Mouse (Mus musculus) heart, embryonic 15.5 days (tissue): ENCODE data around the gene Pln. TPM values are rescaled to one million over a fixed set of nuclear protein-coding genes. Genes with fewer than 3 reads are reported as not detected.

ENCODE experiments used
- ATAC-seq: fragments of 200-750 bp; cut with Nextera tagmentation; replicated peaks from 2 replicates; pipeline ENCODE4 v1.8.0; 2017; ENCODE audit warnings: low read depth, moderate TSS enrichment; ENCODE audit not compliant: insufficient number of reproducible peaks, insufficient read depth, low FRiP score
- H3K27ac ChIP-seq: fragments of 300-500 bp; sonication (generic); 2 replicates; pipeline ENCODE4 v1.5.1; 2015; ENCODE audit warnings: mild to moderate bottlenecking, inconsistent platforms
- H3K27me3 ChIP-seq: fragments of 300-500 bp; sonication (generic); 2 replicates; pipeline ENCODE4 v1.6.1; 2015; ENCODE audit warnings: inconsistent platforms
- H3K36me3 ChIP-seq: fragments of 300-500 bp; sonication (generic); 2 replicates; pipeline ENCODE4 v1.6.1; 2015; ENCODE audit warnings: mild to moderate bottlenecking, inconsistent platforms
- H3K4me1 ChIP-seq: fragments of 300-500 bp; sonication (generic); replicated peaks from 2 replicates; pipeline ENCODE4 v1.6.1; 2015; ENCODE audit warnings: inconsistent platforms
- H3K4me2 ChIP-seq: fragments of 300-500 bp; sonication (generic); 2 replicates; pipeline ENCODE4 v1.6.1; 2015; ENCODE audit warnings: inconsistent platforms, mild to moderate bottlenecking, moderate library complexity
- H3K4me3 ChIP-seq: fragments of 300-500 bp; sonication (generic); 2 replicates; pipeline ENCODE4 v1.5.1; 2015; ENCODE audit warnings: mild to moderate bottlenecking, inconsistent platforms
- H3K9ac ChIP-seq: fragments of 300-500 bp; sonication (generic); 2 replicates; pipeline ENCODE4 v1.6.1; 2015; ENCODE audit warnings: mild to moderate bottlenecking, inconsistent platforms
- H3K9me3 ChIP-seq: fragments of 300-500 bp; sonication (generic); replicated peaks from 2 replicates; pipeline ENCODE4 v1.6.1; 2016; ENCODE audit warnings: inconsistent platforms
- WGBS: fragments of 180-500 bp; shearing (Covaris S2); methylation state at CpG from one replicate; pipeline ENCODE4 v1.1.7; 2015; ENCODE audit warnings: mixed read lengths; 5-methylcytosine and 5-hydroxymethylcytosine counted together
- polyA plus RNA-seq: library from polyadenylated mRNA; unstranded; fragments of >200 nt; fragmentation: Nextera tagmentation; extraction: Ambion mirVana; gene quantifications from 2 replicates; pipeline ENCODE4 v1.2.1, GENCODE M21; 2015

Pln gene
- polyA plus RNA-seq, 1 experiment from 2014 or later = 1,187 TPM

DNA sequence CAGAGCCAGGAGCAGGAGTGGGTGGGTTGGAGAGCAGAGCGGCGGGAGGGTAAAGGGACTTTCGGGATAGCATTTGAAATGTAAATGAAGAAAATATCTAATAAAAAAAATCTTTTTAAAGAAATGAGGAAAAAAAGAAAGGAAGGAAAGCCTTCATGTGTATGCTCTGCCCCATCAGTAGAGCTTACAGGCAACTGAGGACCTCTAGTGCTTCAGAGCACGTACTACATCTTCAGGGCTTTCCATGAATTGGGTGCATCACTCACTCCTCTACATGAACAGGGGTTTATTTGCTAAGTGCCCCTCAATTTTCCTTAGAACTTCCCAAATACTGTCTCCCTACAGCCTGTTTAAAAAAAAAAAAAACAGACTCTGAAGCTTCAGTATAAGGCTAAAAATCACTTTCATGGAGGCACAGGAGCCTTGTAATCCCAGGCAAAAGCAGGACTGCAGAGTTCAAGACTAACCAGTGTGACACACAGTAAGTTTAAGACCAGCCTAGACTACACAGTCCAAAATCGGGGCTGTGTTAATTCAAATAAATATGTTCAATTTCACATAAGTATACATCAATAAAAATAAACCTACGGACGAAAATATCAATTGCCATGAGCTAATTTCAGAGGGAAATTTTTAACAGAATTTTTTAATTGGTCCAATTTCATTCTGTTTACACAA, 4.0 kb downstream of the Pln start:
- H3K27me3 ChIP-seq = no peaks in the 10 kb centered on the region
- H3K4me1 ChIP-seq = peaks cover 6% of the 10 kb centered on the region
- peak overlapping the region; percentile 57 for H3K4me2 ChIP-seq
- no peak for ATAC-seq
- H3K9me3 ChIP-seq = no peaks in the 10 kb centered on the region
- H3K9ac ChIP-seq = peak overlapping the region; percentile 55
- peaks cover 9% of the 10 kb centered on the region; the same call in 1 of the 2 replicates for H3K36me3 ChIP-seq
- H3K4me3 ChIP-seq = peak overlapping the region; percentile 44
- peak overlapping the region; percentile 83 for H3K27ac ChIP-seq
- WGBS = 52% methylated on average over 7 of the region's 7 CpGs

DNA sequence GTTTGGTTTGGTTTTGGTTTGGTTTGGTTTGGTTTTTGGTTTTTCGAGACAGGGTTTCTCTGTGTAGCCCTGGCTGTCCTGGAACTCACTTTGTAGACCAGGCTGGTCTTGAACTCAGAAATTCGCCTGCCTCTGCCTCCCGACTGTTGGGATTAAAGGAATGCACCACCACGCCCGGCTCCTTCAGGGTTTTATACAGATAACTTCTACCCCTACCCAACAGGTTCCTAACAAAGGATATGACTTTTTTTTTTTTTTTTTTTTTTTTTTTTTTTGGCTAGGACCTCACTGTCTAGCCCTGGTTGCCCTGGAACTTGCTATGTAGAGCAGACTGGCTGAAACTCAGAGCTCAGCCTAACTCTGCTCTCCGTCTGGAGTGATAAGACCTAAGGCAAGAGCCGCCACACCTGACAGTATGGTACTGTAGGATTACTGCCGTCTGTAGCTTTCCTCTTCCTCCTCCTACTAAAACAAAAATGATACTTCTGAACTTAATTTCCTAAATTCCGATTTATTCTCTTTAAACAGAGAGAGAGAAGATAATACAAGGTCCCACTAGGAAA, 4.8 kb downstream of the Pln start:
- Histone ChIP-seq H3K4me1 (peaks cover 6% of the 10 kb centered on the region; the same call in 1 of the 2 replicates), H3K27me3 (no peaks in the 10 kb centered on the region), H3K4me2 (peak overlapping the region; percentile 57), H3K36me3 (peaks cover 9% of the 10 kb centered on the region; the same call in 1 of the 2 replicates), H3K9me3 (no peaks in the 10 kb centered on the region), H3K9ac (peak overlapping the region; percentile 55), H3K27ac (peak overlapping the region; percentile 83), H3K4me3 (peak overlapping the region; percentile 44)
- no peak for ATAC-seq
- 59% methylated on average over 9 of the region's 9 CpGs for WGBS

DNA sequence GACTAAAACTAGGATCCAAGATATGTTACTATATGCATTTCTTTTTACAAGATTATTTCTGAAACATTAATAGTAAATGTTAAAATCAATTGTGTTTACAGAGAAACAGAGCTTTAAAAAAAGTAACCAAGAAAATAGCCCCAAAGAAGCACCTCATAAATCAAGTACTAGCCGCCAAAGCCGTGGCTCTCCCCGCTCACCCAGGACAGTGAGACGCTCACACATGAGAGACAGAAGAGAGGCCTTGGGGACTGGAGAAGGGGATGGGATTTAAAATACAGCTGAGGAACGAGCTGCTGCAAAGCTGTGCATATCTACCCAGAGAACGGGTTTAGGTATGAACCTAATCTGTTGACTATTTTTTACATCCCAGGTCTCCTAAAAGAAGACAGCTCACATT, 5.9 kb downstream of the Pln start:
- Histone ChIP-seq H3K9me3 (no peaks in the 10 kb centered on the region), H3K4me1 (peaks cover 7% of the 10 kb centered on the region; the same call in 1 of the 2 replicates), H3K27ac (peak overlapping the region; percentile 83), H3K4me3 (peak overlapping the region; percentile 40), H3K9ac (peak overlapping the region; percentile 56), H3K27me3 (no peaks in the 10 kb centered on the region), H3K4me2 (peak overlapping the region; percentile 57), H3K36me3 (peaks cover 13% of the 10 kb centered on the region)
- WGBS = 33% methylated on average over 6 of the region's 6 CpGs
- ATAC-seq = no peak

DNA sequence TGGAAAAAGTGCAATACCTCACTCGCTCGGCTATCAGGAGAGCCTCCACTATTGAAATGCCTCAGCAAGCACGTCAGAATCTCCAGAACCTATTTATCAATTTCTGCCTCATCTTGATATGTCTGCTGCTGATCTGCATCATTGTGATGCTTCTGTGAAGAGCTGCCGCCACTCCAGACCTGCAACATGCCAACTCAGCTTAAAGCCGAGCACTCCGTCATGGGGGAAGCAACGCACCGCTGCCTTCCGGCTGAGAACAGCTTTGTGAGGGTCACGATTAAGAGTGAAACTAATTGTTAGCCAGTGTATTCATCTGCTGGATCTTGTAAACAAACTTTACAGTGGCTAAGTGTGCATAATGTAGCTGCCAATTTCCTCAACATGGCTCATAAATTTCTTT, 6.4 kb downstream of the Pln start:
- 35% methylated on average over 10 of the region's 10 CpGs for WGBS
- no peaks in the 10 kb centered on the region for H3K9me3 ChIP-seq
- peak overlapping the region; percentile 57 for H3K4me2 ChIP-seq
- no peaks in the 10 kb centered on the region for H3K27me3 ChIP-seq
- peaks cover 9% of the 10 kb centered on the region; the same call in 1 of the 2 replicates for H3K4me1 ChIP-seq
- H3K27ac ChIP-seq = peak overlapping the region; percentile 83
- H3K36me3 ChIP-seq = peaks cover 18% of the 10 kb centered on the region
- H3K4me3 ChIP-seq = peak overlapping the region; percentile 40
- peak overlapping the region; percentile 56 for H3K9ac ChIP-seq
- ATAC-seq = no peak

DNA sequence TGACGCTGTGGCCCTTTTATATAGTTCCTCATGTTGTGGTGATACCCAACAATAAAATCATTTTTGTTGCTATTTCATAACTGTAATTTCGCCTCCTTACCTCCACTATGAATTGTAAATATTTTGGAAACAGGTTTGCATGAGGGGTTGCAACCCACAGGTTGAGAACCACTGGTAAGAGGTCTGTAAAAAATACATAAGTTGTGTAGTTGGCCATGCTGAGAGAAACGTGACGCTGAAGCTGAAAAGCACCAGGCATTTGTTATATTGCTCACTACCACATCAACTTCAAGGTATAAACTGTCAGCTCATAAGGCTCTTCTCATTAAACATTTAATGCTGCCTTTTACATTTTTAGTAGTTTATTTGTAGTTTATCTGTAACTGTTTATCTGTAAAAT, 8.0 kb downstream of the Pln start:
- WGBS = 69% methylated on average over 4 of the region's 4 CpGs
- Histone ChIP-seq H3K27ac (peak overlapping the region; percentile 24), H3K9ac (no peak overlapping the region), H3K27me3 (no peaks in the 10 kb centered on the region), H3K4me3 (no peak overlapping the region), H3K4me2 (no peak overlapping the region), H3K36me3 (peaks cover 21% of the 10 kb centered on the region), H3K9me3 (no peaks in the 10 kb centered on the region), H3K4me1 (peaks cover 9% of the 10 kb centered on the region; the same call in 1 of the 2 replicates)
- ATAC-seq = no peak

DNA sequence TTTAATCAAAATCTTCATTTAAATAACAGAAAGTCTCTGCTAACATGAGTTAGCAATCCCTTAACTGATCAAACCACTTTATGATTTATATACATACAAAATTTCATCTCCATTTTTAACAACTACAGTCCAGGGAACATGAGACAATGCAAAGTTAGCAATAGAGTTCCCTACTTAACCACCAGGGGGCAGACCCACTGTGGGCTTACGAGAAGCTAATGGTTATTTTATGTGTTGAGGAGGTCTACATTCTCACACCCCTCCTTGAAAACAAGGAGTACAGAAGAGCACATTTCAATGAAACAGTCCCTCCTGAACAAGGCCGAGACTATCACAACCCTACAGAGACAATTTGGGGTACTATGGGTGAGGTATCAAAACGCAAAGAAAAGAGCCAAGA, 9.0 kb downstream of the Pln start:
- Histone ChIP-seq H3K27ac (peak overlapping the region; percentile 34; the same call in 1 of the 2 replicates), H3K4me2 (no peak overlapping the region), H3K9ac (no peak overlapping the region), H3K36me3 (peaks cover 21% of the 10 kb centered on the region), H3K9me3 (no peaks in the 10 kb centered on the region), H3K27me3 (no peaks in the 10 kb centered on the region), H3K4me3 (no peak overlapping the region), H3K4me1 (peaks cover 9% of the 10 kb centered on the region; the same call in 1 of the 2 replicates)
- 40% methylated on average over 3 of the region's 3 CpGs for WGBS
- ATAC-seq = no peak

DNA sequence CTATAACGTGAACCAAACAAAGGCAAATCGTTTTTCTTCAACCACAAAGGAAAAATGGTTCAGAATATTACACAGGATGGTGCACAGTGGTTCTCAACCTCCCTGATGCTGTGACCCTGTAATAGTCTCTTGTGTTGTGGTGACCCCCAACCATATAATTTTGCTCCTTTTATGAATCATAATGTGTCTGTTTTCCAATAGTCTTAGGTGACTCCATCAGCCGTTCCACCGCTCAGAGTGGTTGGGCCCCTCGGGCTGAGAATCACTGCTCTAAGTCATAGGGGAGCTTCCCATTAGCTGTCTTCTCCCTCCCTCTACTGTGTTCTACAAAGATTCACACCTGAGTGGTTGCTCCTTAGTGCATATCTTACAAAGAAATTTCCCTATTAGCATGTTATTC, 9.4 kb downstream of the Pln start:
- ATAC-seq = no peak
- Histone ChIP-seq H3K9ac (no peak overlapping the region), H3K27ac (peak overlapping the region; percentile 34; the same call in 1 of the 2 replicates), H3K4me3 (no peak overlapping the region), H3K27me3 (no peaks in the 10 kb centered on the region), H3K36me3 (peaks cover 21% of the 10 kb centered on the region), H3K4me1 (peaks cover 9% of the 10 kb centered on the region; the same call in 1 of the 2 replicates), H3K4me2 (no peak overlapping the region), H3K9me3 (no peaks in the 10 kb centered on the region)
- WGBS = 69% methylated on average over 5 of the region's 5 CpGs

DNA sequence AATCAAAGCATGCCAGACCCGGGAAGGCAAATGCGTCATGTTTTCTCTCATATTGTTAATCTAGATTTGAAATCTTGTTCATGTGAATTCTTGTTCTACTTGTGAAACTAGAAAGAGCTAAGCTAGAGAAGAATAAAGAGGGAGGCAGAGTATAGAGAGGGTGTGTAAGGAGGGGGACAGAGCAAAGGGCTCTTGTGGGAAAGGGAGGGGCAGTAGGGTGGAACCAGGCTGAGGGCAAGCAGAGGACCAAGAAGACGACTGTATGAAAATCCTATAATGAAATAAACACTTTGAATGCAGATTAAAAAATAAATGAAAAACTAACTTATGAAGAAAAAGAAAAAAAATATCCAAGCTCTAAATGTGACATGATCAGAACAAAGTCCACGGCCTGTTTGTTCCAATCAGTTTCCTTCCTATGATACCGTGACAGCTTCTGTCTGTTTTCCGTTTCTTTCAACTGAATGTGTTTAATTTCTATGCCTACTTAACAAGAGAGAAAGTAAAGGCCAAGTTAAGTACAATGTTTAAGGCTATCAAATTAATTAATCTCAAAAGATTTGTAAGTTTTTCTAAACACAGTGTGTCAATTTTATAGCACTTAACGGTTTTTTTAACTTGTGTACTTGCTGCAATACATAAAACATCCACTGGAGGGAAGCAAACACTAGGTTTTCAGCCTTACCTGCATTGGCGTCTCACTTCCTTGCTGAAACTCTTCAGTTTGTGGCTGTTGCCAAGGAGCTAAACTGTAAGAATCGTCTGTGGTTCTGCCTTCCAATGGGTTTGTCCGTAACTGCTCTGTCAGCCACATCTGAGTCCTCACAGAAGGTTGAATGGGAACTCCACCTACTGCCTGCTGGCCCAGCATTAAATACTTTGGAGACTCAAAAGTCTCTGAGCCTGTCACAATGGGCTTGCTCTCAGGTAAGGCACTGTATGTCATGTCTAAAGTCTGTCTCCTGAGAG, 10.6 kb downstream of the Pln start:
- Histone ChIP-seq H3K27ac (no peak overlapping the region), H3K27me3 (no peaks in the 10 kb centered on the region), H3K36me3 (peaks cover 21% of the 10 kb centered on the region), H3K4me1 (peaks cover 9% of the 10 kb centered on the region; the same call in 1 of the 2 replicates), H3K9me3 (no peaks in the 10 kb centered on the region), H3K4me2 (no peak overlapping the region), H3K4me3 (no peak overlapping the region), H3K9ac (no peak overlapping the region)
- WGBS = 52% methylated on average over 10 of the region's 10 CpGs
- ATAC-seq = no peak

DNA sequence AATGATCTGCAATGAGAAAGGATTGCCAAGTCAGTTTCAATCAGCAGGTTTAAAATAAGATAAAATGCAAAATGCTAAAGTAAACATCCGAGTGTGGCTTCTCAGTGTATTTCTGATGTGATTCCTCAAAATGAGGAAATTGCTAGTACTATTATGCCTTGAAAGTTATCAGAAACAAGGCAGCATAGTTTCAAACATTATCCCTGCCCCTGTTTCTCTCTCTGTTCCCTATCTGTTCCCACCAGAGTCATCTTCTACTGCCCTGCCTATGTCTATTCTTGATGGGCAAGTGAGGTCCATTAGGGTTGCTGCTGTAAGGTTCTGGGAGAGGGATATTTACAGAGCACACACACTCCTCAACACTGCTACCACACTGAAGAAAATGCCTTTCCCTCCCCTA, 11.8 kb downstream of the Pln start:
- Histone ChIP-seq H3K4me2 (no peak overlapping the region), H3K9ac (no peak overlapping the region), H3K36me3 (peaks cover 19% of the 10 kb centered on the region), H3K27me3 (no peaks in the 10 kb centered on the region), H3K27ac (no peak overlapping the region), H3K4me1 (0 out of 2 replicates have a peak, but pooled peaks cover 3% of the 10 kb centered on the region), H3K4me3 (no peak overlapping the region), H3K9me3 (no peaks in the 10 kb centered on the region)
- ATAC-seq = no peak
- 76% methylated on average over 1 of the region's 1 CpGs for WGBS

DNA sequence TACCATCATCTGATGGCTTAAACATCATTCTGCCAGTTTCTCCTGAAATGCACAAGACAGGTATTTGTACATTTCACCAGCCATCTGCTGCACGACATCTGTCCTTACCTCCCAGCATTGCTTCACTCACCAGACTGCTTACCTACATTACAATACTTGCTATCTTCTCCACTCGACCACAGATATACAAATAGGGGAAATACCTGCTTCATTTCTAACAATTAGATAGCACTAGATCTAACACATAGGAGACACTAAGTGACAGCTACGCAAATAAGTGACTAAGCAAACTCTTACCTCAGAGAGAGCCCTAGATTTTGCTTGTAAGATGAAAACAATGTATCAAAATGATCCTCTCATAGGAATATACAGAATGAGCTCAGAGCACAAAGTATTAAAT, 16.2 kb downstream of the Pln start:
- no peak overlapping the region for H3K27ac ChIP-seq
- no peak for ATAC-seq
- no peak overlapping the region for H3K4me3 ChIP-seq
- H3K9ac ChIP-seq = no peak overlapping the region
- WGBS = 80% methylated on average over 3 of the region's 3 CpGs
- H3K4me1 ChIP-seq = no peaks in the 10 kb centered on the region
- no peaks in the 10 kb centered on the region for H3K27me3 ChIP-seq
- H3K4me2 ChIP-seq = no peak overlapping the region
- H3K36me3 ChIP-seq = peaks cover 20% of the 10 kb centered on the region
- no peaks in the 10 kb centered on the region for H3K9me3 ChIP-seq

DNA sequence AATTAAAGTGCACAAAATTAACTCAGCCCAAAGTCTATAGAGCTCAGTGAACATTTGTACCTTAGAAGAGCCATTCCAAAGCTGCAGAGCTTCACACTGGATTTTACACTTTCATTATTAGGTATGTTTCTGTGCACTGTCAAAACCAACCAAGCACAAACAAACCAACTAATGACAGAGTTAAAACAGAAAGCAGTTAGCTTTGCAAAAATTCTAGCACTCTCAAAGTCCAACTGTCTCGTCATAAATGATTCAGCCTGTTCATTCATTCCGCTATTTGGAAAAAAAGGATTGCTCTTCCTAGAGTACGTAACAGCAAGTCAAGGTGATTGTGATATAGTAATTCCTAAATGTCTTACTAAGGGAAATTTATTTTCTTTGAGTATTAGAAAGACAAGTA, 21.5 kb downstream of the Pln start:
- Histone ChIP-seq H3K27ac (no peak overlapping the region), H3K27me3 (no peaks in the 10 kb centered on the region), H3K4me3 (no peak overlapping the region), H3K4me1 (no peaks in the 10 kb centered on the region), H3K36me3 (peaks cover 27% of the 10 kb centered on the region), H3K9ac (no peak overlapping the region), H3K9me3 (no peaks in the 10 kb centered on the region), H3K4me2 (no peak overlapping the region)
- ATAC-seq = no peak
- WGBS = 86% methylated on average over 3 of the region's 3 CpGs
